Mouse (Mus musculus) left cerebral cortex, adult 9 months (tissue): ENCODE results near the gene Gda.

Source experiments
- DNase-seq, 2 experiments: peaks; one replicate each; pipeline ENCODE4 v3.0.0; 2022; ENCODE audit warnings: low spot score in 2 of 2

Gene Gda

DNA sequence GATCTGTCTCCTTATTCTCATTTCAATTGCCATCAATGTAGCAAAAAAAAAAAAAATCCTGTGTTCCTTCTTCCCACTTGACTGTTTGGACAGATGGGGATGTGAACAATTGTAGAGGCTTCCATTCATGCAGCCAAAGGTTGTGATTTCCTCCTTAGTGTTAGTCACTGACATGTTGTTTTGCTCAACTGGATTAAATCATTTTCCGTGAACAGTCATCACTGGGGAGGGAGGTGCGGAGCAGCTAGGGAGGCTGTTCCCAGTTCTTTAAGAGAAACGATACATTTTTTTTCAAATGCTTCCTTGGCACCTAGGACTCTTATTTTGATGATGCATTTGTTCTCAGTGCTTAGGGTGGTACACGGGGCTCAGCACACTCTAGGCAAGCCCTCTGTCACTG is 15.8 kb downstream of the Gda start:
- peak in 1 of 2 experiments; percentile 28 for DNase-seq

DNA sequence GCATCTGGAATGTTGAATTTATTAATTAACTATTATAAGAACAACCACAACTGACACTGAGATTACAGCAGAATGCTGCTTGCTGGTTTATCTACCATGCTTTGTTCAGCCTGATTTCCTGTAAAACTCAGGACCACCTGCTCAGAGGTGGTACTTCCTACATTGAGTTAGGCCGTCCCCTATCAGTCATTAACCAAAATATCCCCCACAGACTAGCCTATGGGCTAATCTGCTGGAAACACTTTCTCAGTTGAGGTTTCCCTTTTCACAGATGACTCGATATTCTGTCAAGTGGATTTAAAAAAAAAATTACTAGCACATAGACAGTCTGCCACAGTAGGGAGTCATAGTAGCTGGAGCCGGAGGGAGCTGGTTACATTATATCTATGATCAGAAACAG is 31.5 kb downstream of the Gda start:
- no peak for DNase-seq

DNA sequence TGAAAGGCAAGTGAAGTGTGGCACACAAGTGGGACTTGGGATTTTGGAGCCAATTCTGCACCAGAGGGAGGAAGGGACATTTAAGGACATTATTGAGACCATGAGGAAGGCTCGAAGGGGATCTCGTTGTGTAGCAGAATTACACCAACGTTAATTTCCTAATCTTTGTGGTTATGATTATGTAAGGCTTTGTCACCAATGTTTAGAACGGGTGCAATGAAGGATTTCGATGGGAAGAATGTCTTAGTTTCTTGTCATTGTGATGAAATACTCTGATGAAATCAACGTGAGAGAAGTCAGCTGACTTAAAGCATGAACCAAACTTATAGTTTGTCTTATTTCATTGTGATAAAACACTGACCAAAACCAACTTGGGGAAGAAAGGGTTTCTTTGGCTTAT is 32.4 kb downstream of the Gda start:
- DNase-seq = no peak

DNA sequence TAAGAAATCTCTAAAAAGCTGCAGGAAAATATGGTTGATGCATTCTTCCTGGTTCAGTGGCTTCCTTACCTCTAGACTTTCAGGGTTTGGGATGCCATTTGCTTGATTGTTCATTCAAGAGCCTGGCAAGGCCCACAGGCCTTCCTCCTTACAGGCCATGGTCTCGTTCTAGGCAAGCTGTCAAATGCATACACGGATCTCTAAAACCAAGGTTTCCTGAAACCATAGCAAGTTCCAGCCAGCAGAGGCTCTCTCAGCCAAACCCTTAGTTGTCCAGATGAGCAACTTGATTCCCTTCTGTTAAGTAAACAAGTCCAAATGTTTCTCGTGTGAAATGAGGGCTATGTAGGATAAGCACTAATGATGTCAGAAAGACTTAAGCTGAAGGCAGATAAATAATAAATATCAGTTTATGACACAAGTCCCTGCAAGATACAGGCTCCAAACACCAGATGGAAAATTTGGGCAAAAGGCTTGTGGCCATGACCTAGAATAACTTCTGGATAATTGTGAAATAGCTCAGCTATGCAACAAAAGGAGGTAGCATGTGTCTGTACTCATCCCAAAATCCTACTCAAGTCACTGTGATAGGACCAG is 34.0 kb downstream of the Gda start:
- DNase-seq = no peak

DNA sequence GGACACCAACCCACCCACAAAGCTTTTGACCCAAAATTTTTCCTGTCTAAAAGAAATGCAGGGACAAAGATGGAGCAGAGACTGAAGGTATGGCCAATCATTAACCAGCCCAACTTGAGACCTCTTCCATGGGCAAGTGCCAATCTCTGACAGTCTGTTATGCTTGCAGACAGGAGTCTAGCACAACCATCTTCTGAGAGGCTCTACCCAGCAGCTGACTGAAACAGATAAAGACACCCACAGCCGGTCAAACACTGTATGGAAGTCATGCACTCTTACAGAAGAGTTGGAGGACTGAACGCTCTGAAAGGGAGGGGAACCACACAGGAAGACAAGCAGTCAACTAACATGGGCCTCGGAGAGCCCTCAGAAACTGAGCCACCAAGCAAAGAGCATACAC is 36.7 kb downstream of the Gda start:
- no peak for DNase-seq

DNA sequence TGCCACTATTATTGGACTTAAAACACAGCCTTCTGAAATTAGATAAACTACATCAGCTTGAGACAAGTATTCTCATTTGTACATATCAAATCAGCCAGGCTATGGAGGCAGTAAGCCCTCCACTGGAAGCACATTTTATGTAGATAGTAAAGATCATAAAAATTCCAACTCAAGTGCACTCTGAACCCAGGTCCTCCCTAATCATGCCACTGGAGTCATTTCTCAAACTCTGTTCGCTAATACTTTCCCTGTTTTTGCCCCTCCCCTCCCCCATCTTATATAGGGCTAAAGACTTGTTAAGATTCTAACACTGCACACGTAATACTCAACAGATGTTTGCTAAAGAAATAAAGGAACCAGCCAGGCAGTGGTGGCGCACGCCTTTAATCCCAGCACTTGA is 39.9 kb downstream of the Gda start:
- DNase-seq = no peak

DNA sequence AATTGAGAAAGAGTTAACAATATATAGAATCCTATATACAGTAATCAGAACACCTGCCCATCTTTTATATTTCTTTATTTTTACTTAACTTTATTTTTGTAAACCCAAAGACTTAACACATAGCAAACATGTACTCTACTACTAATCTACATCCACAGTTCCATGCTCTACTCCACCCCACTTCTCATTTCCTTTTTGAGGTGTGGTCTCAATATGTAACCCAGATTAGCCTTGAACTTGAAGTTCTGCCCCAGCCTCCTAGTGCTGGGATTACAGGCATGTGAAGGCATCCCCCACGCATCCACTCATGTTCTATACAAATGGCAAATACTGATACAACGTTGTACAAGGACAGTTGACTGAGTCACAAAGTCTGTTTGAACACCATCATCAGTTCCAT is 40.4 kb downstream of the Gda start:
- DNase-seq = no peak

DNA sequence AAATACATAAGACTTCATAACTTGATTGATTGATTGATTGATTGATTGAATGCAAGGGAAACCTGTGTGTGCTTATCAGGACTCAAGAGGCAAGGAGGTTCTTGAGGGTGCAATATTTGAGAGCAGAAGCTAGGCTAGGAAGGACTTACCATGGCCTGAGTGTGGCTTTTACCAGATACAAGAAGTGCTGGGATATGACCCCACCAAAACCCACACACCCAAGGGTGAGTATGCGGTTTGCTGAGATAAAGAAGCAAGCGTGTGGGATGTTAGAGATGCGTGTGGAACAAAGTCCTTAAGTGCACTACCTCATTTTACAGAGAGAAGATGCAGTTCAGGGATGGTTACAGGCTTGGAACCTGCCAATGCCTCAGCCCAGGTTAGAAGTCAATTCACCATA is 41.0 kb downstream of the Gda start:
- DNase-seq = no peak

DNA sequence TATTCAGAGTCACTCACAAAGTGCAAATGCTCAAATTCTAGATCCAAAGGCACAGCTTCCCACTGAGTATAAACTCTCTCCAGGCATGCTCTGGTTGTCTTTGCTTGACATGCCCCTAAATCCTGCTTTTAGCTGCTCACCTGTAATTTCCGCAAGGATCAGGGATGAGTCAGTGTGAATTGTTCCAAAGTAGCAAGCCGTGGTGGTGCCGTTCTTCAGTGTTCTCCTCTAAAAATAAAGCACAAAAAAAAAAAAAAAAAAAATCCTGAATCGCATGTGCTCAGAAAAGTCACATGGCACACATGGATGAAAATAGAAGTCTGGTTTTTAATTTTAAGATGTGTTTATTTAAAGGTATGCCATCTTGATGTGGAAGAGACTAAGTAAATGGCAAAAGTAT is 47.9 kb downstream of the Gda start:
- DNase-seq = no peak

DNA sequence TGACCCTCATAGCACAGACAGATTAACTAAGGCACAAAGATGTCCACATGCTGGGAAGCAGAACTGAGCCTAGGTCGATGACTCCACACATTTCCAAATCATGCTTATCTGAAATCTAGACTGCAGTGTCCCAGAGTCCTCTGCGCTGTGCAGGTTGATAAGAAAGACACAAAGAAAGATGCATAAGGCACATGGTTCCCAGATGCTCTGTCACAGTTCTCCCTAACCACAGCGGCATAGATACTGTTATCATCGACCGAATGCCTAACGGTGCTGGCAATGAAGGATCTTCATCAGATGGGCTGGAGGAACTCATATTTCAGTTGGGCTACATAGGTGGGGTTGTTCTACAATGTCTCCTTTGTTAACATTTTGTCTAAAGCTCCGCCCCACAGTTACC is 49.5 kb downstream of the Gda start:
- no peak for DNase-seq

DNA sequence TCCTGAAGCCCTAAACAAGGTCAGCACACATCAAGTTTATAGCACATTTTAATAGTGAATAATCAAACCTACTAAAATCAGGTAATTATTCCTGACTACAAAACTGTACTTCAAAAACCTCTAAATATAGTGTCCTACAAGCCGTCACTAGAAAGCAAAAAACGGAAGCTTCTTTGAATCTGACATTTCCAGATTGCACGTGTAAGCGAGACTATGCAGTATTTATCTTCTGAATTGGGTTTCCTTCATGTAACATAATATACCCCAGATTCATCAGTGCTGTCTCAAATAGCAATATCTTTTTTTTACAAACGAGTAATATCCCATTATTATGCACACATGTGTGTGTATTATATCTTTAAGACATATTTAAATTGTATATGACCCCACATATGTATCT is 54.8 kb downstream of the Gda start:
- DNase-seq = no peak

DNA sequence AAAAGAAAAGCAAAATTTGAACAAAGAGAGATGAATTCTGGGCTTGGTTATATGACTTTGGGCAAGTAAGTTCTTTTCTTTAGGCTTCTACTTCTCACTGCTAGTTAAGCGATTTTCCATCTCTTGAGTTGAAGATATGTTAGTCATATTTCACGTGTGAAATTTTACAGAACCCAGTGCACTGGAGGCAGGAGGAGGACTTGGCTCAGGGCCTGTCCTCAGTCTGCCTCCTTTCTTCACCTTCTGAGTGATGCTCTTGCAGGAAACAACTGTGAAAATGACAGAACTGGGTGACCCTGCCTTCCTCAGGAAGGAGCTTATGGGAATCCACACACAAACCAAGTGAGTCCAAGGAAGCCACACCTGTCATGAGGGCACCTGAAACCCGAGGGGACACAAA is 57.9 kb downstream of the Gda start:
- no peak for DNase-seq

DNA sequence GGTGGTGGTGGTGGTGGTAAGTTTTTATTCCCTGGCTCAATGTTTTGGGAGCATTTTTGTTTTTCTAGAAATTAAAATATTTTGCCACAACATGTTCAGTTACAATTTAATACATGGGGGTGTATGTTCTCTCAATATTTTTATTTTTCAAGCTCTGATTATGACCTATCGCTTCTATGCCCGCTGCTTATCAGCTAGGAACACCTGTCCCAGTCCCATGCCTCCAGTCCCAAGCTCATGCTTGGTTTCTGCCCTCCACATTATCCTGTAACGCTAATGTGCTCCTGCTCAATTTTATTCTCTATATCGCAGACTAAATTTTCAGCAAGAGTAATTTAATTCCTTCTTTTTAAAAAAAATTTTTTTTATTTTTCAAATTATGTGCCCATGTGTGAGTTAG is 64.1 kb downstream of the Gda start:
- DNase-seq = no peak

DNA sequence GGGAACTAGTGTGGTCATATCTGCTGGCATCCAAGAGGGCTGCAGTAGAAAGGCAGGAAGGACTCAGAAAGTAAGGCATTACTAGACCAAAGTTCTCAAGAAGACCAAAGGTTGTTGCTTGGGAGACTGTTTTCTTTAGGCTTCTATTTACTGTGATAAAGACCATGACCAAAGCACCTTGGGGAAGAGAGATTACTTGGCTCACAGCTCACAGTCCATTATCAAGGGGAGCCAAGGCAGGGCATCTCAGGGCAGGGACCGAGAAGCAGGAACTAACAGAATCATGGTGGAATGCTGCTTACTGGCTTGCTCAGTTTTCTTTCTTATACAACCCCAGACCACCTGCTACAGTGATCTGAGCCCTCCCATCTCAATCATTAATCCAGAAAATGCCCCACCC is 65.9 kb downstream of the Gda start:
- no peak for DNase-seq

DNA sequence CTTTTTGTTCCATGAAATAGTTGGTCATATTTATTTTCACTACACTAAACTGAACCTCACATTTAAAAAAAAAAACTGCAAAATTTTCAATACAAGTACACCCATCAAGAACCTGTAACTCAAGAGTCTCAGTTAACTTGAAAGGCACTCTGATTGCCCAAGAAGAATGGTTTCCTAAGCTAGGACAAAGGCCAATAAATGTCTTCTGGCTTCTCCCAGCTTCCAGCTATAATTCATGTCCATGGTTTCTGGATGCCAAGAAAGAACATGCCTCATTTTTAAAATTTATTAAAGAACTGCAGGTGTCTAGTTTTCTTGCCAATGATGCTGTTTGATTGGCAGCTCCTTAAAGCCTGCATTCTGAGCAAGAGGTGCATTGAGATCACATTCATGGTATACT is 75.3 kb downstream of the Gda start:
- DNase-seq = no peak

DNA sequence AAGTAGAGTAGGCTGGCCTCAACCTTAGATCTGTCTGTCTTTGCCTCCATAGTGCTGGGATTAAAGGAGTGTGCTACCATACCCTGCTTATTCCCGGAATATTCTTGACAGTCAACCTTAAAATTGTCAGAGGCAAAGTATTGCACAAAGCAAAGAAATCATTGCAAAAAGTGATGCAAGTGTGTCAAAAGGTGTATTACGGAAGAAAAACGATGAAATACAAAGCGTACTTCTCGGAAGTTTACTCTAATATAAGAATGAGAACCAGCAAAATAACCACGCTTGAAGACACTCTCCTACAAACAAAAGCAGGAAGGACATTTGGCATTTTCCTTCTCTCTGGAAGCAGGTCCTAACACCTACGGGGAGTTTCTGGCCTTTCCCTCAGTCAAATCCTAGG is 76.9 kb downstream of the Gda start:
- no peak for DNase-seq

DNA sequence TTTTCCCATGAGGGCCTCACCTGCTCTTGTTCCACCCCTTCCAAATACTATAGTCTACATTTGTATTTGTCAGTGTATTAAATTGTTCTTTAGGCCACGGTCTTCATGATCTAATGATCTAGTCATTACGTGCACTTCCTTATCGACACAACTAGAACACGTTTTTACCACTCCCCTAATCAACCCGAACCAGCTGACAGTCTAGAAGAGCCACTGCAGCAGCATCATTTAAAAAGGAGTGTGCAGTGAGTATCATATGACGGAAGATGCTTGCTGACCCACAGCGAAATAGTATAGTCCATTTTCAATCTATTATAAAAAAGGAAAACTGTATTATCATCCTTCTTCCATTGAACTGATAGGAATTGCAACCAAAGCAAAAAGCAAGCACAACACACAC is 82.3 kb downstream of the Gda start:
- DNase-seq = no peak

DNA sequence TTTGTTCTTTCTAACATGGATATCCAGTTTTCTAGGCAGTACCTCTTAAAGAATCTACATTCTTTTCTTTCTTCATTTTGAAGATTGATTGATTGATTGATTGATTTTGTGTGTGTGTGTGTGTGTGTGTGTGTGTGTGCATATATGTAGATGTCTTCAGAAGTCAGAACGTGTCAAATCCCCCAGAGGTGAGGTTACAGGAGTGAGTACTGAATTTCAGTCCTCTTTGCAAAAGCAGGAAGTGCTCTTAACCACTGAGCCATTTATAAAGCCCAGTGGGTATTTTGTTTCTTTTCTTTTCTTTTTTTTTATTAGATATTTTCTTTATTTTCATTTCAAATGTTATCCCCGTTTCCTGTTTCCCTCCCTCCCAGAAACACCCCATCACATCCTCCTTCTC is 86.4 kb downstream of the Gda start:
- no peak for DNase-seq

DNA sequence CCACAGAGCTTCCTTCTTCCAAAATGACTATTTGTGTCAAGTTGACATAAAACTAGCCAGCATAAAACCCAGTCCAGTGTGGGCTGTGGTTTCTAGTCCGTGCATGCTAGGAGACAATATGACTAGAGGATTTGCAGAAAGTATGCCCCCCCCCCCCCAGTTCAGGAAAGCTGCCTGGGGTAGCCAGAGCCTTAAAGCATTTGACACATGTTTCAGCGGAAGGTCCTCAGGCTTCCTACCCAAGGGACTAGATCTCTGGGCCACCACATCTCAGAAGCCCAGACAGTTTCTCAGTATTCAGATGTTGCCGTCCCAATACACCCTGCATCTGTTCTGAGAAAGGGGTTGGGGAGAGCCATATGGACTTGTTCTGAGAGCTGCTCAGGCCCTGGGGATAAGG is 89.0 kb downstream of the Gda start:
- DNase-seq = no peak

DNA sequence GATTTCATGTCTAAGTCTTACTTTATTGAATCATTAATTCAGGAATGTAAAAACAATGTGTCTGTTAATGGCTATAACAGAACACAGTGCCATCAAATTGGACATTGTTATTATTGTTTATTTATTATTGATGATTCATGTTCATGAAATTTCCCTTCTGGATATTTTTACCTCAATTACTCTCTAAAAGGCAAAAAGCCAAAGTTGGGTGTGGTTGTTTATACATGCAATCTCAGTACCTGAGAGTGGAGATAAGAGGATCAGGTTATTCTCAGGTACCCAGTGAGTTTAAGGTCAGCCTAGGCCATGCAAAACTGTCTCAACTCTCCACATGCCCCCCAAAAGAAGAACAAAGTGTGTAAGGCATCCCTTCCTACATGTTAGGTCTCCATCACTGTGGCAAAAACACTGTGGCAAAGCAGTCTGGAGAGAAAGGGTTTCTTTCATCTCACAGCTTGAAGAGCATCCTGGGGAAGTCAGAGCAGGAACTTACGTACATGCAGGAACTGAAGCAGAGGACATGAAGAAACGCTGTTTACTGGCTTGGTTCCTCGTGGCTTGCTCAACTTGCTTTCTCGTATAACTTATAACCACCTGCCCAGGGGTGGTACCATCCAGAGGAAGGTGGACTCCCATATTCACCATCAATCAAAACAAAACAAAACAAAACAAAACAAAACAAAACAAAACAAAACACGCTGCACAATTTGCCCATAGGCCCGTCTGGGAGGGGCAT is 89.6 kb downstream of the Gda start:
- no peak for DNase-seq

DNA sequence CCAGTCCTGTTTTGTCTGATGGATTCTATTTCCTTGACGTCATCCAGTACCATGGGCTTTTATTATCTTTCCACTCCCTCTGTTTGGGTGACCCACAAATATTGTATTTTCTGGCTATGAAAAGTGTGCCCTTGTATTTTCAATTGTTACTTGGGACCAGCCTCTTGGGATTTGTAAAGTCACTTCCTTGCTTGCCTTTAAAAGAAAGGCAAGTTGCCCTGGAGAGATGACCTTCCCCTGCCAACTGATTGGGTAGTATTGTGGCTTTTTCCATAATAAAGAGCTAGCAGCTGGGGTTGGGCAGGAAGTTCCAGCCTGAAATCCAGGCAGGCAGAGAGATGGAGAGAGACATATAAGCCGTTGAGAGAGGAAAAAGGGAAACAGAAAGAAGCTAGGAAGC is 91.5 kb downstream of the Gda start:
- DNase-seq = no peak

DNA sequence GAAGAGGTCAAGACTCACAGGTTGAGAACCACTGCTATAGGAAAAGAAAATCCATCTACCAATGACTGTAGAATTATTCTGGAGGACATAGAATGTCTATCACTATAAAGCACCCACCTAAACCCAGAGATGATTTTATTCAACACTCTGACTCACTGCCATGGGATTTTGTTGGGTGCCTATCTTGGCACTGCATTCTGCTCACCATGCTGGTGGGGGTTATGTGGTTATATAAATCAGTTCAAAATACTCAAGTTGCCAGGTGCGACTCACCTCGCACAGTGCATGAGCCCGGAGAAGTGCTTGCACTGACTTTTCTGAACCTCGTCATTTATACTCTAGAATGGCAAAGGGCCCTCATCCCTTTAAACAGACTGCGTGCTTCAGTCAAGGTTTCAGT is 94.0 kb downstream of the Gda start:
- DNase-seq = peak; percentile 18 to 19

DNA sequence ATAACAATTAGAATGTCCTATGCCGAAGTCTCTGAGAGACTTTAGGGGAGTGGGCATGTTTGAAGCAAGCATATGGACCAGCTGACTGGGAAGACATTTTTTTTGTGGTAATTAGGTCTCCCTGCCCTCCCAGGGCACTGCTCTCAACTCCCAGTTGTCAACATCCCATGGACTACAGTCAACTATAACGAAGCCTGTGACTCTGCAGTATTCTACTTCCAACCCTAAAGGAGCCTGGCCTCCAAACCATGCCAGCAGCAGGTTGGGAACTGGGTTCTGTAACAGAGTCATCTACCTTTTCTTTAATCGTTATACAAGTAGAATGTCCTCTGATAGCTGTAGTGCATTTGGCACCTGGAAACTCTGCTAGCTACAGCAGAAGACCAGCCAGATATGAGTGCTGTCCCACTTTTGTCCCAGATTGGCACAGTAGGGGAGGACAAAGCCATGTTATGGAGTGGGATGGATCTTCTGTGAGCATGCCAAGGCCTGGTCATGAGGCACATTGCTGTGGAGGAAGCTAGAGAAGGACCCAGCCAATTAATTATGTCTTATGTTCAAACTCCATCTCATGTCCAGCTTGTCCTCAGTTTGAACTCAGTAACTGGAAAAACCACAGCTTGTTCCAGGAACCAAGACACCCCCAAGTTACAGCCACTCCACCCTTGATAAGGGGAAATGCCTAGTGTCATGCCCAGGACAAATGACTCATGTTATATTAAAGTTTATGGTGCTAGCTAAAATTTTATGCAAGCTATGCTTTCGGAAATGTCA is 96.6 kb downstream of the Gda start:
- no peak for DNase-seq
